Mouse (Mus musculus) lung, adult 2 months (tissue): ENCODE measurements around the gene Gm12845.

ENCODE experiments used
- CTCF ChIP-seq: fragments of 200-500 bp; IDR thresholded peaks from 2 replicates; pipeline ENCODE4 v1.5.1; 2011; ENCODE audit warnings: mild to moderate bottlenecking, low read length, control low read depth; ENCODE audit not compliant: insufficient read depth
- POLR2A ChIP-seq: fragments of 200-500 bp; IDR thresholded peaks from 2 replicates; pipeline ENCODE4 v1.6.1; 2011; ENCODE audit warnings: low read depth, mild to moderate bottlenecking, control low read depth, low read length, borderline replicate concordance; ENCODE audit errors: extremely low read depth

- TF ChIP-seq CTCF (no peak), POLR2A (no peak)
Measured at GRCm38 (mm10) chr4:117760151-117760550, 35.9 kb downstream of the Gm12845 start.
